Mouse (Mus musculus): ENCODE results near the gene Olfr281. TPM values are rescaled to one million over a fixed set of nuclear protein-coding genes. Genes with fewer than 3 reads are reported as not detected.

The Olfr281 gene
- total and polyA plus RNA-seq, 3 experiments, result 0.08 to 0.40 TPM; not detected in 1

GRCm38 (mm10) chr15:98444561-98444960 is 7.8 kb upstream of the Olfr281 start:
- Histone ChIP-seq H3K9ac (ENCODE audit: control insufficient read depth, low read depth, low read length, poor library complexity, severe bottlenecking) (no peak overlapping the region), H3K9me3 (replicated peaks; ENCODE audit: insufficient read depth, low read length) (no peaks in the 10 kb centered on the region), H3K4me1 (ENCODE audit: control insufficient read depth in 1 of 2, insufficient read depth in 2 of 2, low read length in 2 of 2) (no peaks in the 10 kb centered on the region), H3K27ac (ENCODE audit: control insufficient read depth, low read depth, low read length) (no peak overlapping the region), H3K4me3 (ENCODE audit: control insufficient read depth in 1 of 2, insufficient read depth in 1 of 2, low read depth in 2 of 2, low read length in 2 of 2) (no peak overlapping the region), H3K79me2 (ENCODE audit: control insufficient read depth, insufficient read depth, low read length, poor library complexity) (no peaks in the 10 kb centered on the region), H3K27me3 (ENCODE audit: control insufficient read depth in 1 of 2, insufficient read depth in 2 of 2, low read length in 2 of 2) (peaks cover 0 to 1% of the 10 kb centered on the region in 2 experiments; a peak in 1 of 4 replicates), H3K36me3 (ENCODE audit: control insufficient read depth in 1 of 2, insufficient read depth in 2 of 2, low read length in 2 of 2) (no peaks in the 10 kb centered on the region)
- TF ChIP-seq ETS1 (IDR thresholded peaks at IDR 0.05; ENCODE audit: low read depth, low read length) (no peak), CHD1 (IDR thresholded peaks at IDR 0.05; ENCODE audit: low read depth, low read length) (no peak), ZKSCAN1 (IDR thresholded peaks at IDR 0.05; ENCODE audit: low read depth, low read length) (no peak), NELFE (IDR thresholded peaks at IDR 0.05; ENCODE audit: low read depth, low read length) (no peak), TAL1 (IDR thresholded peaks at IDR 0.05; ENCODE audit: low read length) (no peak), SIN3A (IDR thresholded peaks at IDR 0.05; ENCODE audit: low read length) (no peak), POLR2AphosphoS5 (IDR thresholded peaks at IDR 0.05; ENCODE audit: borderline replicate concordance, low read depth, low read length) (no peak), RCOR1 (IDR thresholded peaks at IDR 0.05; ENCODE audit: low read depth, low read length) (no peak), USF1 (IDR thresholded peaks at IDR 0.05; ENCODE audit: low read depth, low read length) (no peak)
- DNase-seq (ENCODE audit: low read depth, low spot score), result no peak

DNA sequence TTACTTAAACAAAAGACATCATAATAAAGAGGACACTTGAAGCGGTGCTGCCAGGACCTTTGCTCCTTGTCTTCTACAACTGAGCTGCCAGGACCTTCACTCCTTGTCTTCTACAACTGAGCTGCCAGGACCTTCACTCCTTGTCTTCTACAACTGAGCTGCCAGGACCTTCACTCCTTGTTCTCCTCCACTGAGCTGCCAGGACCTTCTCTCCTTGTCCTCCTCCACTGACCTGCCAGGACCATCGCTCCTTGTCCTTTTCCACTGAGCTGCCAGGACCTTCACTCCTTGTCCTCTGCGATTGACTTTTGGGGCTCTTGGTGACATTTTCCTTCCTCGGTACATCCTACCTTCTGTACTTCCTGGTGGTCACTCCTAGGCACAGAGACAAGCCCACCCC is 3.9 kb upstream of the Olfr281 start:
- Histone ChIP-seq H3K9ac (ENCODE audit: control insufficient read depth, low read depth, low read length, poor library complexity, severe bottlenecking) (no peak overlapping the region), H3K36me3 (ENCODE audit: control insufficient read depth in 1 of 2, insufficient read depth in 2 of 2, low read length in 2 of 2) (no peaks in the 10 kb centered on the region), H3K27me3 (ENCODE audit: control insufficient read depth in 1 of 2, insufficient read depth in 2 of 2, low read length in 2 of 2) (peaks cover 0 to 4% of the 10 kb centered on the region in 2 experiments; a peak in 2 of 4 replicates), H3K27ac (ENCODE audit: control insufficient read depth, low read depth, low read length) (no peak overlapping the region), H3K4me3 (ENCODE audit: control insufficient read depth in 1 of 2, insufficient read depth in 1 of 2, low read depth in 2 of 2, low read length in 2 of 2) (no peak overlapping the region), H3K4me1 (ENCODE audit: control insufficient read depth in 1 of 2, insufficient read depth in 2 of 2, low read length in 2 of 2) (no peaks in the 10 kb centered on the region), H3K79me2 (ENCODE audit: control insufficient read depth, insufficient read depth, low read length, poor library complexity) (no peaks in the 10 kb centered on the region), H3K9me3 (replicated peaks; ENCODE audit: insufficient read depth, low read length) (no peaks in the 10 kb centered on the region)
- DNase-seq (ENCODE audit: low read depth, low spot score), result peak; percentile 16
- no peak for TF ChIP-seq ZKSCAN1 (IDR thresholded peaks at IDR 0.05; ENCODE audit: low read depth, low read length)
- TF ChIP-seq MAX (IDR thresholded peaks at IDR 0.05; ENCODE audit: low read length), result no peak
- no peak for TF ChIP-seq CHD2 (IDR thresholded peaks at IDR 0.05; ENCODE audit: low read length)
- TF ChIP-seq TAL1 (IDR thresholded peaks at IDR 0.05; ENCODE audit: low read length), result no peak
- TF ChIP-seq NELFE (IDR thresholded peaks at IDR 0.05; ENCODE audit: low read depth, low read length), result no peak
- no peak for TF ChIP-seq MAFK (IDR thresholded peaks at IDR 0.05; ENCODE audit: borderline replicate concordance, low read depth, low read length)
- TF ChIP-seq TCF12 (IDR thresholded peaks at IDR 0.05; ENCODE audit: low read depth, low read length), result no peak
- no peak for TF ChIP-seq TBP (IDR thresholded peaks at IDR 0.05; ENCODE audit: low read depth, low read length)
- no peak for TF ChIP-seq MYC (IDR thresholded peaks at IDR 0.05; ENCODE audit: low read depth, low read length)
- TF ChIP-seq ETS1 (IDR thresholded peaks at IDR 0.05; ENCODE audit: low read depth, low read length), result no peak
- no peak for TF ChIP-seq ZMIZ1 (IDR thresholded peaks at IDR 0.05; ENCODE audit: low read depth, low read length)
- no peak for TF ChIP-seq ZNF384 (IDR thresholded peaks at IDR 0.05; ENCODE audit: low read depth, low read length)
- no peak for TF ChIP-seq HCFC1 (IDR thresholded peaks at IDR 0.05; ENCODE audit: low read depth, low read length)
- no peak for TF ChIP-seq CTCF (IDR thresholded peaks at IDR 0.05 in 2 of 3, conservative IDR thresholded peaks at IDR 0.05 in 1 of 3; ENCODE audit: control insufficient read depth in 1 of 3, insufficient read depth in 1 of 3, low read depth in 2 of 3, low read length in 3 of 3, poor library complexity in 1 of 3, severe bottlenecking in 1 of 3)

Measured in MEL (cell line).